Mouse (Mus musculus) thymus, adult 2 months (tissue): ENCODE measurements at regions not wholly inside any gene's neighbourhood (a gene's known extent, or its start where the extent isn't known, plus 50 kb on each side); places are given as distances from the start of the nearest gene placed in this dataset.

Experiments
- CTCF ChIP-seq: fragments of 200-500 bp; IDR thresholded peaks from 2 replicates; pipeline ENCODE4 v1.5.1; 2012; ENCODE audit warnings: mild to moderate bottlenecking, control low read depth, low read length, moderate library complexity, borderline replicate concordance; ENCODE audit not compliant: control insufficient read depth, poor library complexity, insufficient read depth; ENCODE audit errors: extremely low read depth
- POLR2A ChIP-seq: fragments of 200-500 bp; IDR thresholded peaks from 2 replicates; pipeline ENCODE4 v1.6.1; 2012; ENCODE audit warnings: mild to moderate bottlenecking, low read length, control low read depth, moderate library complexity; ENCODE audit not compliant: control insufficient read depth, poor library complexity, insufficient read depth; ENCODE audit errors: extremely low read depth

- TF ChIP-seq POLR2A, result no peak
- no peak for TF ChIP-seq CTCF
These were observed 95.9 kb upstream of the Tmem164 start for GRCm38 (mm10) chrX:142585281-142585680.
